Mouse (Mus musculus): ENCODE results near the gene Acsbg1. TPM values are rescaled to one million over a fixed set of nuclear protein-coding genes. Genes with fewer than 3 reads are reported as not detected.

Acsbg1 gene
- polyA plus RNA-seq, 1 experiment from 2014 or later = 0.11 TPM

- Histone ChIP-seq H3K4me1 (replicated peaks; ENCODE audit: control insufficient read depth, insufficient read depth, low read length) (no peaks in the 10 kb centered on the region), H3K27ac (ENCODE audit: low read depth, low read length) (no peak overlapping the region)
- WGBS = 86% methylated on average over 6 of the region's 6 CpGs
Measured at GRCm38 (mm10) chr9:54656402-54656801, 5.3 kb downstream of the Acsbg1 start.

DNA sequence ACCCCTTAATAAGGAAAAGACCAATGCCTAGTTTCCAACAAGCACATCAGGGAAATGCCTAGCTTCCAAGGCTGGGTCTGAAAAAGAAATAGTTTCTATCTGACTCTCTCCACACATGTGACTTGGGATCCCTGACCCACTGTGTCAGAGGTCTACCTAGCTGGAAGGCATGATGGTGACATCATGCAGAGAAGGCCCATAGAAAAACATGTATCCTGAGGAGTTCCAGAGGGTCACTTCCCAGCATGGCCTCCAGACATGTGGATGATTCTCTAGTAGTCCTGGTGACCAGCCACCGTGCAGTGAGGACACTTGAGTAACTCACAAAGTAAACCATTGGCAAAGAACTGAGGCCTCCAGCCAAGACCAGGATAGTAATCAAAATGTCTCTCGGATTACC lies 5.8 kb downstream of the Acsbg1 start:
- Histone ChIP-seq H3K4me1 (replicated peaks; ENCODE audit: control insufficient read depth, insufficient read depth, low read length) (no peaks in the 10 kb centered on the region), H3K9ac (ENCODE audit: low read depth, low read length) (no peak overlapping the region), H3K9me3 (ENCODE audit: control insufficient read depth, low read length) (no peaks in the 10 kb centered on the region), H3K36me3 (ENCODE audit: control insufficient read depth, insufficient read depth, low read length) (no peaks in the 10 kb centered on the region), H3K4me3 (ENCODE audit: low read depth, low read length) (no peak overlapping the region), H3K27me3 (replicated peaks; ENCODE audit: control insufficient read depth, insufficient read depth, low read length) (no peaks in the 10 kb centered on the region), H3K4me2 (no peak overlapping the region), H3K27ac (ENCODE audit: low read depth, low read length) (no peak overlapping the region)
- DNase-seq (ENCODE audit: low spot score) (no peak), ATAC-seq (replicated peaks; ENCODE audit: low FRiP score) (no peak)
- WGBS = 86% methylated on average over 2 of the region's 2 CpGs

More at GRCm38 (mm10) chr9:54656402-54656801, 5.3 kb downstream of the Acsbg1 start:
- H3K4me3 ChIP-seq (ENCODE audit: low read depth, low read length) = no peak overlapping the region
- H3K9me3 ChIP-seq (ENCODE audit: control insufficient read depth, low read length) = no peaks in the 10 kb centered on the region
- no peak overlapping the region for H3K4me2 ChIP-seq
- no peak for DNase-seq (ENCODE audit: low spot score)
- no peak overlapping the region for H3K9ac ChIP-seq (ENCODE audit: low read depth, low read length)
- no peaks in the 10 kb centered on the region for H3K27me3 ChIP-seq (replicated peaks; ENCODE audit: control insufficient read depth, insufficient read depth, low read length)
- ATAC-seq (replicated peaks; ENCODE audit: low FRiP score) = no peak
- no peaks in the 10 kb centered on the region for H3K36me3 ChIP-seq (ENCODE audit: control insufficient read depth, insufficient read depth, low read length)

DNA sequence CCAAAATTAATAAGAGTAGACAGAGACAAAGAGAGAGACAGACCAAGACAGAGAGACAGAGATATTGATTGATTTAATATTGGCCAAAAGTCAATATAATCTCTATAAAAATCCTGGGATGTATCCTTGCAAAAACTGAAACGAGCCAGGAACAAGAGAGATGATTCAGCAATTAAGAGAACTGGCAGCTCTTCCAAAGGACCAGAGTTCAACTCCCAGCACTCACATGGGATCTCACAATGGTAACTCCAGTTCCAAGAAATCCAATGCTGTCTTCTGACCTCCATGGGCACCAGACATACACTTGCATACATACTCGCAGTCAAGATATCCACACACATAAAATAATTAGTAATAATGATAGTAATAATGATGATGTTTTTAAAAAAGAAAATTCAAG lies 8.9 kb downstream of the Acsbg1 start:
- Histone ChIP-seq H3K9me3 (ENCODE audit: control insufficient read depth, low read length) (no peaks in the 10 kb centered on the region), H3K27ac (ENCODE audit: low read depth, low read length) (no peak overlapping the region), H3K9ac (ENCODE audit: low read depth, low read length) (no peak overlapping the region), H3K36me3 (ENCODE audit: control insufficient read depth, insufficient read depth, low read length) (no peaks in the 10 kb centered on the region), H3K4me3 (ENCODE audit: low read depth, low read length) (no peak overlapping the region), H3K27me3 (replicated peaks; ENCODE audit: control insufficient read depth, insufficient read depth, low read length) (no peaks in the 10 kb centered on the region), H3K4me2 (no peak overlapping the region), H3K4me1 (replicated peaks; ENCODE audit: control insufficient read depth, insufficient read depth, low read length) (no peaks in the 10 kb centered on the region)
- DNase-seq (ENCODE audit: low spot score) (no peak), ATAC-seq (replicated peaks; ENCODE audit: low FRiP score) (no peak)
- WGBS = 68% methylated on average over 2 of the region's 2 CpGs

GRCm38 (mm10) chr9:54649360-54649759 lies 12.3 kb downstream of the Acsbg1 start:
- Histone ChIP-seq H3K9me3 (ENCODE audit: control insufficient read depth, low read length) (no peaks in the 10 kb centered on the region), H3K9ac (ENCODE audit: low read depth, low read length) (no peak overlapping the region), H3K4me1 (replicated peaks; ENCODE audit: control insufficient read depth, insufficient read depth, low read length) (no peaks in the 10 kb centered on the region), H3K4me2 (no peak overlapping the region), H3K36me3 (ENCODE audit: control insufficient read depth, insufficient read depth, low read length) (no peaks in the 10 kb centered on the region), H3K27me3 (replicated peaks; ENCODE audit: control insufficient read depth, insufficient read depth, low read length) (no peaks in the 10 kb centered on the region), H3K27ac (ENCODE audit: low read depth, low read length) (no peak overlapping the region), H3K4me3 (ENCODE audit: low read depth, low read length) (no peak overlapping the region)
- 71% methylated on average over 1 of the region's 1 CpGs for WGBS
- no peak for DNase-seq (ENCODE audit: low spot score)
- no peak for ATAC-seq (replicated peaks; ENCODE audit: low FRiP score)

- 55% methylated on average over 2 of the region's 2 CpGs for WGBS
Measured at GRCm38 (mm10) chr9:54647456-54647855, 14.2 kb downstream of the Acsbg1 start.

DNA sequence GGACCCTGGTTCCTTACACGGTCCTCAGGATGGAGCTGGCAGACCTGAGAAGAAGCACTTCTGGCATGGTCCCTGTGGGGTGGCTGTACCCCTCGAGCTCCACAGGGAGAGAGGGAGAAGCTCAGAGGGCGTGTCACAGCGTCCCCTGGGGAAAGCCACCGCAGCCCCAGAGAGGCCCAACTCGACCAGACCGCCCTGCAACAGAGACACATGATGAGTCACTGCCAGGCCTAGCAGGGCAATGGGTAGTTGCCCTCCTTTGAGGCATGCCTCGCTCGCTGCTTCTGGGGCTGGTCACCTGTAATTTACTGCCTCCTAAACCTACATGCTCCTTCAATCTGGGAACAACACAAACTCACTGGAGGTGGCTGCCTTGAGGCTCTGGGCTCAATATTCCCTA lies 15.4 kb downstream of the Acsbg1 start:
- DNase-seq (ENCODE audit: low spot score) = no peak
- no peak overlapping the region for H3K27ac ChIP-seq (ENCODE audit: low read depth, low read length)
- WGBS = 67% methylated on average over 9 of the region's 9 CpGs
- H3K9me3 ChIP-seq (ENCODE audit: control insufficient read depth, low read length) = no peaks in the 10 kb centered on the region
- no peak overlapping the region for H3K4me3 ChIP-seq (ENCODE audit: low read depth, low read length)
- ATAC-seq (replicated peaks; ENCODE audit: low FRiP score) = no peak
- H3K36me3 ChIP-seq (ENCODE audit: control insufficient read depth, insufficient read depth, low read length) = no peaks in the 10 kb centered on the region
- no peaks in the 10 kb centered on the region for H3K4me1 ChIP-seq (replicated peaks; ENCODE audit: control insufficient read depth, insufficient read depth, low read length)
- no peak overlapping the region for H3K9ac ChIP-seq (ENCODE audit: low read depth, low read length)
- no peak overlapping the region for H3K4me2 ChIP-seq
- H3K27me3 ChIP-seq (replicated peaks; ENCODE audit: control insufficient read depth, insufficient read depth, low read length) = no peaks in the 10 kb centered on the region

More at GRCm38 (mm10) chr9:54647456-54647855, 14.2 kb downstream of the Acsbg1 start:
- Histone ChIP-seq H3K4me3 (ENCODE audit: low read depth, low read length) (no peak overlapping the region), H3K9me3 (ENCODE audit: control insufficient read depth, low read length) (no peaks in the 10 kb centered on the region), H3K27ac (ENCODE audit: low read depth, low read length) (no peak overlapping the region), H3K36me3 (ENCODE audit: control insufficient read depth, insufficient read depth, low read length) (no peaks in the 10 kb centered on the region), H3K4me2 (no peak overlapping the region), H3K27me3 (replicated peaks; ENCODE audit: control insufficient read depth, insufficient read depth, low read length) (no peaks in the 10 kb centered on the region), H3K9ac (ENCODE audit: low read depth, low read length) (no peak overlapping the region), H3K4me1 (replicated peaks; ENCODE audit: control insufficient read depth, insufficient read depth, low read length) (no peaks in the 10 kb centered on the region)
- DNase-seq (ENCODE audit: low spot score) = no peak
- no peak for ATAC-seq (replicated peaks; ENCODE audit: low FRiP score)

- 67% methylated on average over 6 of the region's 6 CpGs for WGBS
- ATAC-seq (replicated peaks; ENCODE audit: low FRiP score) = no peak
Measured at GRCm38 (mm10) chr9:54645530-54645929, 16.1 kb downstream of the Acsbg1 start.

DNA sequence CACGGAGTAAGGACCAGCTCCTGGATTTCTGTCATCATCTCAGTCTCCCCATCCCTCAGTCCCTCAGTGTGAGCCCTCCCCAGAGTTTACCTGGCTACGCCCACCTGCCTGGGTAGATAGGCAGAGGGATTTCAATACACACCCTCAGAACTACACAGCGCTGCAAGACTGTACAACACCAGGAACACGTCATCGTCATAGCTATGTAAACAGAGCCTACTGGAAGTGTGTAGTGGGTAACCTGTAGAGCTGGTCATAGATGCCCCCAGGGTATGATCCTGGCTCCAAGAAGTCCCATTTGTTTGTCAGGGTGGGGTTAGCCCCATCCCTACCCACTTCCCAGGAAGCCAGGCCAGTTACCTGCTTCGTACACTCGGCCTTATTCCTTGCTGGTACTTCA lies 18.5 kb downstream of the Acsbg1 start:
- no peaks in the 10 kb centered on the region for H3K4me1 ChIP-seq (replicated peaks; ENCODE audit: control insufficient read depth, insufficient read depth, low read length)
- no peak overlapping the region for H3K9ac ChIP-seq (ENCODE audit: low read depth, low read length)
- H3K27ac ChIP-seq (ENCODE audit: low read depth, low read length) = no peak overlapping the region
- 84% methylated on average over 7 of the region's 7 CpGs for WGBS
- H3K4me3 ChIP-seq (ENCODE audit: low read depth, low read length) = no peak overlapping the region
- no peaks in the 10 kb centered on the region for H3K36me3 ChIP-seq (ENCODE audit: control insufficient read depth, insufficient read depth, low read length)
- no peaks in the 10 kb centered on the region for H3K9me3 ChIP-seq (ENCODE audit: control insufficient read depth, low read length)
- DNase-seq (ENCODE audit: low spot score) = no peak
- no peaks in the 10 kb centered on the region for H3K27me3 ChIP-seq (replicated peaks; ENCODE audit: control insufficient read depth, insufficient read depth, low read length)
- no peak for ATAC-seq (replicated peaks; ENCODE audit: low FRiP score)
- no peak overlapping the region for H3K4me2 ChIP-seq

More at GRCm38 (mm10) chr9:54645530-54645929, 16.1 kb downstream of the Acsbg1 start:
- Histone ChIP-seq H3K9ac (ENCODE audit: low read depth, low read length) (no peak overlapping the region), H3K9me3 (ENCODE audit: control insufficient read depth, low read length) (no peaks in the 10 kb centered on the region), H3K36me3 (ENCODE audit: control insufficient read depth, insufficient read depth, low read length) (no peaks in the 10 kb centered on the region), H3K4me3 (ENCODE audit: low read depth, low read length) (no peak overlapping the region), H3K4me1 (replicated peaks; ENCODE audit: control insufficient read depth, insufficient read depth, low read length) (no peaks in the 10 kb centered on the region), H3K4me2 (no peak overlapping the region), H3K27me3 (replicated peaks; ENCODE audit: control insufficient read depth, insufficient read depth, low read length) (no peaks in the 10 kb centered on the region), H3K27ac (ENCODE audit: low read depth, low read length) (no peak overlapping the region)
- no peak for DNase-seq (ENCODE audit: low spot score)

- H3K9me3 ChIP-seq (ENCODE audit: control insufficient read depth, low read length) = no peaks in the 10 kb centered on the region
- no peaks in the 10 kb centered on the region for H3K4me1 ChIP-seq (replicated peaks; ENCODE audit: control insufficient read depth, insufficient read depth, low read length)
- DNase-seq (ENCODE audit: low spot score) (no peak), ATAC-seq (replicated peaks; ENCODE audit: low FRiP score) (no peak)
- no peaks in the 10 kb centered on the region for H3K27me3 ChIP-seq (replicated peaks; ENCODE audit: control insufficient read depth, insufficient read depth, low read length)
- no peaks in the 10 kb centered on the region for H3K36me3 ChIP-seq (ENCODE audit: control insufficient read depth, insufficient read depth, low read length)
- H3K4me2 ChIP-seq = no peak overlapping the region
- H3K9ac ChIP-seq (ENCODE audit: low read depth, low read length) = no peak overlapping the region
- WGBS = 36% methylated on average over 4 of the region's 4 CpGs
- H3K27ac ChIP-seq (ENCODE audit: low read depth, low read length) = no peak overlapping the region
- no peak overlapping the region for H3K4me3 ChIP-seq (ENCODE audit: low read depth, low read length)
Measured at GRCm38 (mm10) chr9:54642556-54642955, 19.1 kb downstream of the Acsbg1 start.

Data from liver, embryonic 11.5 days (tissue).